Mouse (Mus musculus) kidney, postnatal 10 days (tissue): Measurements from ENCODE around the gene Ttf2.

ENCODE experiments used
- DNase-seq: peaks from one replicate; pipeline ENCODE4 v3.0.0; 2021; ENCODE audit warnings: mixed read lengths

The Ttf2 gene

DNA sequence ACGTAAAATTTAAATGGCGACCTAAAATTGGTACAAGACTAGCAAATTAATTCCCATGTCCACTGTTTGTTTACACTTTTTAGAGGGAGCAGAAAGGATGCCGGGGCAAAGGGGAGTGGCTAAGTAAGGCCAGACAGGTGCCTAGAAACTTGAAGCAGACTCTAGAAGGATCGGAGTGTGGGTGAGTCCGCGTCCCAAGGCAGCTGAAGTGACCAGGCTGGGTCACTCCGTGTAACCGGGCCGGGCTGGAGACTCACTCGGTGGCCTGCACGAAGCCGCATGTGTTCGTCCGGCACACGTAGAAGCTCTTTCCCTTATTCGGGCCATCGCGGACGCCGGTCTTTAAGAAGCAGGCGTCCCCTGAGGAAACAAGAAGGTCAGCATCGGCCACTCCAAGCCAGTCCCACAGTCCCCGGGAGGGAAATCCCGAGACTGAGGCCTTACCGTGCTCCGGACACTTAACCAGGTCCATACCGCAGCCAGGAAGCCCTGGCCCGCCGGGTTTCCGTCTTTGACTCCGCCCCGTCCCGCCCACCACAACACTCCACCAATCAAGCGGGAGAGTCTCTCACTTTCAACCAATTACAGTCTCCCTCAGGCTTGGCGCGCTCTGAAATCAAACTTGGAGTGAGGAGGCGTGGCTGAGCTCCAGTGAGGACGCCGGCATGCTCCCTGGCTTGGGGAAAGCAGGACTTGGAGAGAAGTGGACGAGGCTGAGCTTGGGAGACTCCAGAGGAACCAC, at the start of gene Ttf2:
Ttf2 (minus strand) TSS at position 488 of the 742 bp plus-strand sequence.
- peak; percentile 96 for DNase-seq

DNA sequence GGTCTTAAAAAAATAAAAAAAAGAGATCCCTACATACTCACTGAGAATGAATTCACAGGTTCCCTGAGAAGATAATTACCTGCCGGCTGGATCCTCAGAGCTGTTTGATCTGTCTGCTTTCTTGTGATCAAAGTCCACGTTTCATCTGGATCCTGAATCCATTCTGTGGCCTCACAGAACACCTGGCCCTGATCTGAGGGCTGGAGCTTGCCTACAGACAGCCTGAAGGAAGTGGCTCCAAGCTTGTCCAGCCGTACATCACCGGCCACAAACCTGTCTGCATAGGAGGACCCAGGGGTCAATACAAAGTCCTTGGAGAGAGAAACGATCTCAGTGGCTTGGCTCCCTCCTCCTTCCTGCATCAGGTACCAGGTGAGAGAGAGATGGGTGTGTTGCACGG, 49.0 kb upstream of the Ttf2 start:
- DNase-seq = no peak

DNA sequence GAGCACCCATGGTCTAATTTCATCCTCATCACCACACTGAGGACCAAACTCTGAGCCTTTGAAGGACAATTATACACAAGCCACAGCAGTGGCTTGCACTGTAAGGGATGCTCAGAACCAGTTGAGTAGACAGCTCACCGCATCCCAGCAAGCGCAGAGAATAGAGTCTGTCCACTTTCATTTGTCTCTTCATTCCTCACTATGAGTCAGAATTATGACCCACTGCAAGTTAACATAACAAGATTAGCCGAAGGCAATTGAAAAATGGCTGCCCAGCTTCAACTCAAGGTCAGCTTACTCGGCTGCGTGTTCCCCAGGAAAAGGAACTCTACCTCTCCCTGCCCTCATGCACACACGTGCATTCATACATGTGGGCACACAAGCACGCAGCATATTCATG, 46.6 kb upstream of the Ttf2 start:
- no peak for DNase-seq

DNA sequence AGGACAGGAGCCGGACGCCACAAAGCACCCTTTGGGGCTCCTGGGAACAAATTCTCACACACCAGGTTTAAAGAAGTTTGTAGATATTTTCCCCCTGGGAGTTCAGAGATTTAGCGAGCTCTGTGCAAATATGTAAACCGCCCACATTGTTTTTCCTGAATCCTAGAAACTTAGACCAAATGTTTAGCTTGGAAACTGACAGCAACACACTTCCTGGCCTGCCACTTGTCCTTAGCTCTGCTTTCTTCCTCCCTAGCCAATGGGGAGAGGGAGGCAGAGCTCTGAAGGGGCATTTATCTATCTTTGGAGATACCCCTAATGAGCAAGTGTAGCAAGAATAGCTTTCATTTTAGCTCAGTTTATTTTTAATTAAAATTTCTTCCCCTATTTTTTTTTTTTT, 45.8 kb upstream of the Ttf2 start:
- no peak for DNase-seq

DNA sequence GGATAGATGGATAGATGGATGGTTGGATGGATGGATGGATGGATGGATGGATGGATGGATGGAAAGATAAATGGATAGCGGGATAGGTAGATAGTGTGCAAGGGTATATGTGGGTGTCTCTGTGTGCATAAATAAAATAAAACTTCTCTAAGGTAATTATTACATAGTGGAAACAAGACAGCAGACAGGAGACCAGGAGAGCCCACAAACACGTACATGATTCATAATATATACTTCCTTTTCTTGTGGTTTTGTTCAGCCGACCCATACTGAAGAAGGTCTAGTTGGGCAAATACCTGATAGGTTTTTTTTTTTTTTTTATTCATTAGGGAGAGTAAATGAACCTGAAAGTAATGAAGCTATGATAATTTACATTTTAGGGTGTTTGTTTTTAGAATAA, 44.1 kb upstream of the Ttf2 start:
- DNase-seq = no peak

DNA sequence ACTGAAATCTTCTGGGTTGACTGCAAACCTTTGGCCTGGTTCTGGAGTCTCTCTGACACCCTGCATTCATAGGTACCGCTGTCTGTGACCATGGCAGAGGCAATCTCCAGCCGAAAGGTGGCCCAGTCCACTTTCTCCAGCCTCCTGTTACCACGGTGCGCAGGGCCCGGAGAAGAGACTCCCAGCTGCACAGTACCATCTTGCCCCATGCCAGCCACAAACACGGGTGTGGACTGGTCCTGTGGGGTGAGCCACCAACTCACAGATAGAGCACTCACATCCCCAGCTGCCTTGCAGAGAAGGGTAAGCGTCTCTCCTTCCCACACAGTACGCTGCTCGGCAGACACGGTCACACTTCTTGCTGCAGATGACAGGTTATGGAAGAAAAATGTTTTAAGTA, 43.5 kb upstream of the Ttf2 start:
- no peak for DNase-seq

DNA sequence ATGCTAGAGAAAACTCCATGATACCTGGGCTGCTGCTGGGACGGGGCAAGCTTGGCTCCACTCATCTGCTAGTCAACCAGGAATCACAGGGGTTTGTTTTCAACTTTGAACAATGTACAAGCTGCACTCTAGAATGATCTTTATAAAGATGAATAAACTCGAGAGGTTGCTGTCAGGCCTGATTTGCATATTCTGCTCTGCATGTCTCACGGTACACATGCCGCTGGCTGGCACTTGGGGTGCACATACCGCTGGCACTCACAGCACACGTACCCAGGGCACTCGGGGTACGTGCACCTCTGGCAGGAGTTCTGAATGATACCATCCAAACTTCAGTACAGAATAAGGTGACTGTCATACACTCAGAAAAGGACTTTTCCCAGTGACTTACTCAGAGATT, 43.1 kb upstream of the Ttf2 start:
- no peak for DNase-seq

DNA sequence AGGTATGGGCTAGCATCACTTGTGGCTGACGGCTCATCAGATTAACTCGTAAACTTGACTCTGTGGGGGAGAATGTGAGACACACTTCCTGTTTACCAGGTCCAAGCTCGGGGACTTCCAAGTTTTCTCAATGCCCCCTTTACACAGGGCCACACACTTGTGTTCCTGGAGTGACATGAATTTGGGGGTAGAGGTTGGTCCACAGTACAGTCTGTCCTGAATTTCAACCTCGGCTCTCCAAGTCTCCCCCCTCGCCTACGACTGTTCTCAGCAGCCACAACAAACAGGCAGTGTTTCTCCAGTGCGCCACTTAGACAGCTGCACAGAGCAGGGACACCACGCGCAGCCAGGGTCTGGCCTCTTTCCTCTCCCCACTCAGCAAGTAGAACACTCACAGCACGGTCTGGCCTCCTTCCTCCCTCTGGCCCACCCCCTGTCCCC, 42.7 kb upstream of the Ttf2 start:
- DNase-seq = peak; percentile 31

DNA sequence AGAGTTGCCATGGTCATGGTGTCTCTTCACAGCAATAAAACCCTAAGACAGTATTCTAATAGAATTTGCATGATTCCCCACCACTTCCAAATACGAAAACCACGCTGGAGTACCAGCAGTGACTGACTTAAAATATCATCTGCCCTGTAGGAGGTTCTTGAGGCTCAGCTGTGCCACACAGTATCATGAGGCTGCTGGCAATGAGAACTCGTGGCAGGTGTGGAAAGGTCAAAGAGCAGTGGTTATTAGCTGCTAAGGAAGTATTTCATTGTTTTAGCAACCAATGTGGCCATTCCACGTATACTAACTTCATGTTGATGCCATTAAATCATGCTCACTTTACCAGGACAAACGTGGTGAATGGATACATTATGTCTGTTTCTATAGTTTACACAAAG, 41.7 kb upstream of the Ttf2 start:
- DNase-seq = no peak

DNA sequence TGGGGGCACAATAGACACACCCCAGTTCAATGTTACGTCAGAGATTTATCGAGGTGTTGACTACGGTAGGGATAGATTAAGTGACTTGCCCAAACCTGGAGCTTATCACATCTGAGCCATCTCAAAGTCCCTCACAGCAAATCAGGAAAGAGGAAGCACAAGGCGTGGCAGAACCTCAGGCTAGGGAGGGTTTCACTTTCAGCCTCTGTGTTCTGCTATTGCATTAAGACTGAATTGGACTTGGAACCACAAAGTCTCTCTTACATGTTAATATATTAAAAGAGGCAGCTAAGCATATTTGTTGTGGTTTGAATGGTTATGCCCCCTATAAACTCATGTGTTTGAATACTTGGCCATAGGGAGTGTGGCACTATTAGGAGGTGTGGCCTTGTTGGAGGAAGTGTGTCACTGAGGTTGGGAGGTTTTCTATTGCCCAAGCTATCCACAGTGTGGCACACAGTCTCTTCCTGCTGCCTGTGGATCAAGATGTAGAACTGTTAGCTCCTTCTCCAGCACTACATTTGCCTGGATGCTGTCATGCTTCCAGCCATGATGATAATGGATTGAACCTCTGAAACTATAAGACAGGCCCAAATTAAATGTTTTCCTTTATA, 41.2 kb upstream of the Ttf2 start:
- no peak for DNase-seq

DNA sequence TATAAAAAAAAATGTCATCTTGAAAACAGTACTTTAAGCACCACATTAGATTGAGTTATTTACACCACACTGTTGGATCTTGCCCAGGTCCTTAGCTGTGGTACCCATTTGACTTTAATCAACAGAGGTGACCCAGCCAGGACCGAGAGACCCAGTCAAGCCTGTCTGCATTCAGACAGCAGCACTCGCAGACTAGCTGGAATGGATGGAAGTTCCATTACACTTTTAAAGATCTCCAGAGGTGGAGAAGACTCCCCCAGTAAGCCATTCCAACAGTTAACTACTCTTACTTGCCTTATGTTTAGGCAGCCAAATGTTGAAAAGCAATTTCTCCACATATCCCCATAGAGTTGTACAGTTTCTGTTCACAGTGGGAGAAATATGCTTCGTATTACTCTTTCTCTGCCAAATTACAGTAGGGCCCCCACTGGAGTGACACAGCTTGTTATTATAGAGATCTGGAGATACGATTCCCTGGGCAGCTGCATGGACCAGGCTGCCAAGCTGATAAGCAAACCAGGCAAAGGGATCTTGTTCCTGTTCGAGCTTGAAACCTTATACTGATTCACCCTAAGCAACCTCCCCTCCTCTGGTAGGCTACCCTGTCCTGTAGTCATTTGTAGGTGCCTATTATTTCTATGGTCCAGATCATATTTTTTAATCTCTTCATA, 37.8 kb upstream of the Ttf2 start:
- DNase-seq = no peak

DNA sequence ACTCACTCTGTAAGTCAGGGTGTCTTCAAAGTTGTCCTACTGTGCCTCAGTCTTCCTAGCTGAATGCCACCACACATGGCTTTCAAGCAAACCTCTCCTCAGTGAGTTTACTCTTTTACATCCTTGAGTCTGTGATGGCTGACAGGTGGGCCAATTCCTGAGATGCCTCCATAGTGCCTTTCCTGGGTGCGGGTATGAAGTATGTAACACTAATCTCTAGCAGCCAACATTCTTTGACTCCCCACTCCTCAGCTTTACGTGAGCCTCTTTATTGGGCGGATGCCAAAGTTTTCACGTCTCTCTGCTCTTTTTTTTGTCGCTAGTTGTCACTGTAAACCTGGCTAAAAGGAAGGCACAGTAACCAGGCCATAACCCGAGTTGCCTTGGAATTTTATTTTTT, 35.9 kb upstream of the Ttf2 start:
- no peak for DNase-seq

DNA sequence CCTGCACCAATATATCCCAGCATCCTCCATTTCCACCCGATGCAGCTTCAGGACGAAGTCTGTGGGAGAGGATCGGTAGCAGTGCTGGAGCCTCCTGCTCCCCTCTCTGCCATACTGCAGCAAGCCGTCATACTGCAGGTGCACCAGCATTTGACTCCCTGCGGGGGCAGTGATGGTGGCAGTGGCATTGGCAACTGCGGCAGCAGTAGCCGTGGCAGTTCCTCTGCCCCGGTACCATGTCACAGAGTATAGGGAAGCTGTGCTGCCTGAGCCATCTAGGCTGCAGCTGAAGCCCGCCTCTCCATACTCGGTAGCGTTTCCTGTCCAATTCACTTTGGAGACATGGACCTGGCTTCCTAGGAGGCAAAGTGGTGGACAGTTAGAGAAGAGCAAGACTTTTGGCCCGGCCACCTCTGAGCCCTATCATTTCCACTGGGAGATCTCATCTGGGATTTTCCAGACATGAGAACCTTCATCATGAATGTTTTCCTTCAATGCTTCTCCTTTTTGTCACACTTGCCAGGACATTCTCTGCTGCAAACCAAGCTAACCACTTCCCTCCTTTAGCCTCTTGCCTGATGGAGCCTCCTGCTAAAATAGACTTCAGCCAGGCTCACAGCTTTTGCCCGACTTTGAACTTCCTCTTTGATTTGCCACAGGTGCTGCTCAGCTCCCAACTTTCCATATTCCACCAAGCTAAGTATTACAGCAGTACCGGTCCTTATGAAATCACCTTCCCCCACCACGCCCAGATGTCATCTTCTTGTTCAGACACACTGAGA, 34.3 kb upstream of the Ttf2 start:
- no peak for DNase-seq

DNA sequence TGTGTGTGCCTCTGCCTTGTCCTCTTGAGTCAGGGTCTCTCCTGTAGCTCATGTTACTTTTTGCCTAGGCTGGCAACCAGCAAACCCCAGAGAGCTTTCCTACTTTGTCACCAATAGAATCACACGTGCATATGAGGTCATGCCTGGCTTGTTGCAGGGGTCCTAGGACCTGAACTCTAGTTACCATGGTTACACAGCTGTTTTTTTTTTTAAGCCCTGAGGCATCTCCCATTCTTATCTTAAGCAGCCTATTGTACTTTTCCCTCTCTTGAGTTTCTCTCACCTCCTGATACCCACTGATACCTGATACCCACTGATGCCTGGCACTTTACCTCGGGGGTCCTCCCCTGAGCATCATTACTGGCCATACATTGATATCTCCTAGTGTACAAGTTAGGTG, 30.3 kb upstream of the Ttf2 start:
- no peak for DNase-seq

DNA sequence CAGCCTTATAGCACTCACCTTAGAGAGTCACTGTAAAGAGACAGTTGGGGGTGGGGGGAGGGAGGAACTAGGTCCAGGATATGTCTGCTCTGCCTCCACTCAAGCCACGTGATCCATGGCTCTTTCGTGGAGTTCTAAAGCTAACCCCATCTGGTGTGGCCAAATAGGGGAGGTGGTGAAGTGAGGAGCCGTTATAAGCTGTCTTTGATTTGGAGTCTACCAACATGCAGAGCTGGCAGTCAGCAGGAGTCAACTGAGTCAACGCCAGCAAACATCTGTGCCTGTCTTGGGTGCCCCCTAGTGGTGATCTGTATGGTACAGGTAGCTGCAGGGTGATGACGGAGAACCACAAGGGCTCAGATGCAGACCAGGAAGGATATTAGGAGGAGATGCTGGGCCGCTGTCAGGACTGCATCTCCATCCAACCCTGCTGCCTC, 29.5 kb upstream of the Ttf2 start:
- DNase-seq = peak; percentile 84

DNA sequence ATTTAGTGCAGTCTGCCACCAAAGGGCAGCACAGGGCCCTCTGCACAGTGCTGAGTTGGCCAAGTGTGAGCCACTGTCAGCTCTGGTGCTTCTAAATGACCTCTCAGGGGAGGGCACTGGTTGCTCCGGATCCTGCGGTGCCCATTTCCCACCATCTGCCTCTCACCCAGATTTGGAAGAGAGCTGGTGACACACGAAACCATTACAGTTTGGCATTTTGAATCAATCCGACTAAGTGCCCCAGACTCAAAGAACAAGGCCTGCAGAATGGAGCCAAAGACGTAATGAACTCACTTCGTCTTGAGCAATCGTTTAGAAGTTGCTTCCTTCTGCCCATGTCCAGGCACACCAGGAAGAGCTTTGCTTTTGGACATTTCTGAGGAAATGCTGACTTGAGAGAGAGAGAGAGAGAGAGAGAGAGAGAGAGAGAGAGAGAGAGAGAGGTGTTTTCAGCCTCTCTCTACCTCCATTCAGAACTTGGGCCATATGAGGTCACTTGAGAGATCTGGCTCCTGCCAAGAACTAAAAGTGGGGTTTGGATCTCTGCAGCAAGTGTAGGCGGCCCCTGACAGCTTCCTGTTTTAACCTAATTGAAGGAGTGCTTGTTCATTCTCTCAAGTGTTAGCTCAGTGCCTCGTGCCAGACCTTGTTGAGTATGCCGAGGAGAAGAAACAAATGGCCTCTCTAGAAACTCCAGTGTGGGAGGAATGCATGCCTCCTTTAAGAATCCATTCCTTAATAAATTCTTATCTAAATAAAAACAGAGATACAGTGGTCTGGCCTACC, 28.5 kb upstream of the Ttf2 start:
- DNase-seq = no peak

DNA sequence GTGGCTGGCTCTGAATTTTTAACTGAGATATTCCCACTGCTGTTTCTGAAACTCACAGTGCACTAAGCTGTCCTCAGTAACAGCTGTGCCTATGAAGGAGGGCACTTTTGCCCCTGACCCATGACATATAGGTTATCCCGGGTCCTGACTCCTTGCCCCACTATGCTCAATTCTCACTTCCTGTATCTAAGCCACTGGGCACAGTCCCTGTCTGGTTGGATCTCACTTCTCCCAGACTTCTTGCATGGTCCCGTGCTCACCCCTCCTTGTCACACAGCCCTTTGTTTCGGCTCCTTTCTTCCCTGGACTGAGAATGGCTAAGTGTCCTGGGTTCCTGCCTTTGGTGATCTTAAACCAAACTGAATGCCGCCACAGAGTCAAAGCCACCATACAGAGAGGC, 24.8 kb upstream of the Ttf2 start:
- no peak for DNase-seq

DNA sequence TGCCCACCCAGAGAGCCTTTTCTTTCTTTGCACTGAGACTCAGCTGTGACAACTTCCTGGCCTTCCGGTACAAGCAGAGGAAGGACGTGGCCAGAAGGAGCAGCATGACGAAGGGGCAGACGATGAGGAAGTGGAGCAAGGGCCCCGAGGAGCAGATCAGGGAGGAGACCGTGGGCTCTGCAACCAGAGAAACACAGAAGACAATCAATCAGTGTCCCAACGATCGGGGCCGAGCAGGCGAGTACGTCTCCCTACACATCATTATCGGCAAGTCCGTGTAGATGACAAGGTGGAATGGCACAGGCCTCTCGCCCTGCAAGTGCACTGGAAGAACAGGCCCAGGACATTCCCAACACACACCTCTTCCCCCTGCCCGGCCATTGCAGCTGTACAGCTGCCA, 24.3 kb upstream of the Ttf2 start:
- peak; percentile 46 for DNase-seq

DNA sequence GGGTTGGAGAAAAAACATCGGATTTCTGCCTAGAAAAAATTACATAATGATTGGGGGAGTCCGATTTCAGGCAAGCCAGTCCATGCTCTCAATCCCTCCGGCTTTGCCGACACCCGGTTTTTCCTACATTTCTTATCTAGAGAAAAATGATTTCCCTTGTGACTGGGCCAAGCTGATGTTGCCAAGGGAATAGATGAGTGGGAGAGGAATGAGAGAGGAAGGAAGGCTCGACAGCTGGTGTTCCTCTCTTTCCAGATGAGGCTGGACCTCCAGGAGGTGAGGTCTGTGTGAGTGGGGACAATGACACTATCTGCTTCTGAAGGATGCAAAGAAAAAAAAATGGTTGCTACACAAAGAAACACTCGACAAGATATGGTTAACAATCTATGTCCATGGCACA, 23.7 kb upstream of the Ttf2 start:
- peak; percentile 20 for DNase-seq

DNA sequence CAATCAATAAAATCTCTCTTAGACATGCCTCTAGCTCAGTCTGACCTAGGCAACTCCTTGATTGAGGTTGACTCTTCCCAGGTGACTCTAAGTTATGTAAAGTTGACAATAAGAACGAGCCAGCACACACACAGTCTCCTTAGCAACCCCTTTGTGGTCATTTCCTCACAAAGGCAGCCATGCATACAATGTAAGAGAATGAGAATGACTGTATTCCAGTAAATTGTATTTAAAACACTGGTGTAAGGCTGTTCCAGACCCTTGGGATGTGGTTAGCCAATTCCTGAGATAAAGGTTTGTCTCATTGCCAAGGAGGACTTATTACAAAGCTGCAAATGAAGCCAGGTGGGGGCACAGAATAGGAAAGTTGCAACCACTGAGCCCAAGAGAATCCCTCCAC, 20.8 kb upstream of the Ttf2 start:
- no peak for DNase-seq

DNA sequence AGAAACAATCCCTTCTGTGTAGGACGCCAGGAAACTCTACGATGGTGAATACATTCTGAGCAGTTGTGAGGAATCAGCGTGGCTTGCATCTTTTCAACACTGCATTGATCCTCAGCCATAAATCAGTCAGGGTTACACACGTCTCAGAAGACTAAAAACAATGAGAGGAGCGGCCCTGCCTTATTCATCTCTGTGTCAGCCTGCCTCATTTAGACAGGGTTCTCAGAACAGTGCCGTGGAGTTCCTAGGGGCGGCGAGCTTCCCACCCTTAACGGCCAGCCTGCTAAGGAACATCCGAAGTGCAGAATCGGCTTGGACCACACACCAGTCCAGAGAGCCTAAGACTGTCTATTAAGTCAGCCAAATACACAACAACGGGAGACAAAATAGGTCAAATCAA, 20.0 kb upstream of the Ttf2 start:
- DNase-seq = peak; percentile 58

DNA sequence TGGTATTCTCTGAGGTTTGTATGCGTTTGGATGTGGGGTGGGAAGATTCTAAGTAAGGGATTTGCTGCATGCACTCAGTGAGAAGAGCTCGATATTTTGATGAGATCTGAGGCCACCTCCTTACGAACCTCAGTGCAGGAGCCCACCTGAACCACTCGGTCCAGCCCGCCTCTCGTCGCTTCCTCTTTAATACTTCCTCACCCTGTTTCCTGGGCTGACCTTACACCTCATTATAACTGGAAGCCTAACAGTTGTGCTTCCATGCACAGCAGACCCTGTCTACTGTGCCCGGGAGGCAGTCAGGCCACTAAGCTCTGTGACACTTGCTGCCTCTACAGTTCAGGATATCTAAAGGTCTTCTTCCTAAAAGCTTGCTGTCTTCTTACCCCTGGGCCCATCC, 9.8 kb upstream of the Ttf2 start:
- DNase-seq = no peak

DNA sequence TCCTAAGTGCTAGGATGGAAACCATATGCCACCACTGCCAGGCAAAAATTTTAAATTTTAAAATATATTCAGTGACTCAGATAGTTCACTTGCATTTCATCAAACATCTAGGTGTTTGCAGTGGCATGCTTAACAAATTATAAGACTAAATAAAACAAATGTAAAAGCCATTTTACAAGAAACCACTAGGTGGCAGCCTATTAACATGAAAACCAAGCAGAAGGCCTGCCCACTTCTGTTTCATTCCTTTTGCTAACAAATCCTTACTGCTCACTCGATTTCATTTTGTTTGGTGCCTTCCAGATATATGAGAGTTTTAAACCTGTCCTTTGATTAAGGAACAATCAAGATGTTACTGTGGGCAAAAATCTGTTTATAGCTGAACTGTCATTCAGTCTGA, 4.4 kb upstream of the Ttf2 start:
- no peak for DNase-seq
